Mouse (Mus musculus): ENCODE results near the gene Abcc4. TPM values are rescaled to one million over a fixed set of nuclear protein-coding genes. Genes with fewer than 3 reads are reported as not detected.

Gene Abcc4
- total and polyA plus RNA-seq, 3 experiments, result 5.7 to 9.8 (median 9.1) TPM

- WGBS, result 73% methylated on average over 14 of the region's 14 CpGs
- Histone ChIP-seq H3K79me2 (replicated peaks; ENCODE audit: control insufficient read depth, insufficient read depth, low read length) (no peaks in the 10 kb centered on the region), H3K27me3 (ENCODE audit: control insufficient read depth, insufficient read depth, low read length) (no peaks in the 10 kb centered on the region), H3K36me3 (ENCODE audit: control insufficient read depth, insufficient read depth, low read length) (no peaks in the 10 kb centered on the region), H3K27ac (no peak overlapping the region), H3K4me1 (ENCODE audit: control insufficient read depth, insufficient read depth, low read length) (peaks cover 6% of the 10 kb centered on the region), H3K4me3 (no peak overlapping the region), H3K9ac (ENCODE audit: low read depth, low read length) (no peak overlapping the region)
- TF ChIP-seq POLR2A (IDR thresholded peaks at IDR 0.05; ENCODE audit: insufficient read depth, low read depth, low read length) (no peak), EP300 (IDR thresholded peaks at IDR 0.05; ENCODE audit: insufficient read depth, low read depth, low read length) (no peak), CTCF (IDR thresholded peaks at IDR 0.05) (no peak)
- intact Hi-C loops (cut with DNase I), result loop anchor here (2.0 to 10.0 kb wide), 3 partner anchors 44 to 427 kb away; partner anchors contain the start of gene Dnajc3
- no peak for DNase-seq
Observed at GRCm38 (mm10) chr14:118507829-118508228, 198.2 kb downstream of the Abcc4 start.

GRCm38 (mm10) chr14:118506591-118507146, 199.3 kb downstream of the Abcc4 start:
- intact Hi-C loops (cut with DNase I), result loop anchor here (1.0 to 10.0 kb wide), 4 partner anchors 46 to 428 kb away; partner anchors contain the start of gene Dnajc3
- peak; percentile 42 to 46 for DNase-seq
- H3K4me3 ChIP-seq, result peak overlapping the region; percentile 38; the same call in 1 of the 2 replicates
- H3K27me3 ChIP-seq (ENCODE audit: control insufficient read depth, insufficient read depth, low read length), result no peaks in the 10 kb centered on the region
- H3K36me3 ChIP-seq (ENCODE audit: control insufficient read depth, insufficient read depth, low read length), result no peaks in the 10 kb centered on the region
- no peak overlapping the region for H3K9ac ChIP-seq (ENCODE audit: low read depth, low read length)
- peak overlapping the region; percentile 75 for H3K27ac ChIP-seq
- peaks cover 6% of the 10 kb centered on the region for H3K4me1 ChIP-seq (ENCODE audit: control insufficient read depth, insufficient read depth, low read length)
- TF ChIP-seq POLR2A (IDR thresholded peaks at IDR 0.05; ENCODE audit: insufficient read depth, low read depth, low read length) (no peak), EP300 (IDR thresholded peaks at IDR 0.05; ENCODE audit: insufficient read depth, low read depth, low read length) (peak; percentile 47; the same call in 1 of the 2 replicates), CTCF (IDR thresholded peaks at IDR 0.05) (0 out of 2 replicates have a peak, but pooled peaks have one; percentile 1)
- no peaks in the 10 kb centered on the region for H3K79me2 ChIP-seq (replicated peaks; ENCODE audit: control insufficient read depth, insufficient read depth, low read length)
- WGBS, result 48% methylated on average over 14 of the region's 14 CpGs

- Histone ChIP-seq H3K4me3 (no peak overlapping the region), H3K27ac (no peak overlapping the region), H3K79me2 (replicated peaks; ENCODE audit: control insufficient read depth, insufficient read depth, low read length) (no peaks in the 10 kb centered on the region), H3K27me3 (ENCODE audit: control insufficient read depth, insufficient read depth, low read length) (no peaks in the 10 kb centered on the region), H3K36me3 (ENCODE audit: control insufficient read depth, insufficient read depth, low read length) (no peaks in the 10 kb centered on the region), H3K4me1 (ENCODE audit: control insufficient read depth, insufficient read depth, low read length) (no peaks in the 10 kb centered on the region), H3K9ac (ENCODE audit: low read depth, low read length) (no peak overlapping the region)
- WGBS, result 80% methylated on average over 2 of the region's 2 CpGs
- TF ChIP-seq POLR2A (IDR thresholded peaks at IDR 0.05; ENCODE audit: insufficient read depth, low read depth, low read length) (no peak), EP300 (IDR thresholded peaks at IDR 0.05; ENCODE audit: insufficient read depth, low read depth, low read length) (no peak), CTCF (IDR thresholded peaks at IDR 0.05) (no peak)
- intact Hi-C loops (cut with DNase I), result no loop called here
- DNase-seq, result no peak
Observed at GRCm38 (mm10) chr14:118496767-118497166, 209.3 kb downstream of the Abcc4 start.

- H3K4me1 ChIP-seq (ENCODE audit: control insufficient read depth, insufficient read depth, low read length), result no peaks in the 10 kb centered on the region
- no peak for DNase-seq
- WGBS, result 96% methylated on average over 2 of the region's 2 CpGs
- H3K27me3 ChIP-seq (ENCODE audit: control insufficient read depth, insufficient read depth, low read length), result no peaks in the 10 kb centered on the region
- no peaks in the 10 kb centered on the region for H3K36me3 ChIP-seq (ENCODE audit: control insufficient read depth, insufficient read depth, low read length)
- no peak overlapping the region for H3K9ac ChIP-seq (ENCODE audit: low read depth, low read length)
- intact Hi-C loops (cut with DNase I), result no loop called here
- H3K79me2 ChIP-seq (replicated peaks; ENCODE audit: control insufficient read depth, insufficient read depth, low read length), result no peaks in the 10 kb centered on the region
- no peak overlapping the region for H3K27ac ChIP-seq
- no peak for TF ChIP-seq EP300 (IDR thresholded peaks at IDR 0.05; ENCODE audit: insufficient read depth, low read depth, low read length)
- no peak for TF ChIP-seq POLR2A (IDR thresholded peaks at IDR 0.05; ENCODE audit: insufficient read depth, low read depth, low read length)
- TF ChIP-seq CTCF (IDR thresholded peaks at IDR 0.05), result no peak
- no peak overlapping the region for H3K4me3 ChIP-seq
Observed at GRCm38 (mm10) chr14:118495458-118495857, 210.6 kb downstream of the Abcc4 start.

GRCm38 (mm10) chr14:118491708-118492107, 214.3 kb downstream of the Abcc4 start:
- H3K27ac ChIP-seq, result no peak overlapping the region
- DNase-seq, result no peak
- TF ChIP-seq CTCF (IDR thresholded peaks at IDR 0.05) (no peak), EP300 (IDR thresholded peaks at IDR 0.05; ENCODE audit: insufficient read depth, low read depth, low read length) (no peak), POLR2A (IDR thresholded peaks at IDR 0.05; ENCODE audit: insufficient read depth, low read depth, low read length) (no peak)
- no peaks in the 10 kb centered on the region for H3K27me3 ChIP-seq (ENCODE audit: control insufficient read depth, insufficient read depth, low read length)
- H3K79me2 ChIP-seq (replicated peaks; ENCODE audit: control insufficient read depth, insufficient read depth, low read length), result no peaks in the 10 kb centered on the region
- no peak overlapping the region for H3K9ac ChIP-seq (ENCODE audit: low read depth, low read length)
- H3K4me3 ChIP-seq, result no peak overlapping the region
- intact Hi-C loops (cut with DNase I), result no loop called here
- H3K4me1 ChIP-seq (ENCODE audit: control insufficient read depth, insufficient read depth, low read length), result no peaks in the 10 kb centered on the region
- no peaks in the 10 kb centered on the region for H3K36me3 ChIP-seq (ENCODE audit: control insufficient read depth, insufficient read depth, low read length)
- WGBS, result 91% methylated on average over 6 of the region's 6 CpGs

- Histone ChIP-seq H3K4me3 (no peak overlapping the region), H3K9ac (ENCODE audit: low read depth, low read length) (no peak overlapping the region), H3K79me2 (replicated peaks; ENCODE audit: control insufficient read depth, insufficient read depth, low read length) (no peaks in the 10 kb centered on the region), H3K36me3 (ENCODE audit: control insufficient read depth, insufficient read depth, low read length) (no peaks in the 10 kb centered on the region), H3K4me1 (ENCODE audit: control insufficient read depth, insufficient read depth, low read length) (no peaks in the 10 kb centered on the region), H3K27ac (no peak overlapping the region), H3K27me3 (ENCODE audit: control insufficient read depth, insufficient read depth, low read length) (no peaks in the 10 kb centered on the region)
- DNase-seq, result no peak
- intact Hi-C loops (cut with DNase I), result no loop called here
- whole genome bisulfite sequencing, result 56% methylated on average over 13 of the region's 13 CpGs
- TF ChIP-seq POLR2A (IDR thresholded peaks at IDR 0.05; ENCODE audit: insufficient read depth, low read depth, low read length) (no peak), EP300 (IDR thresholded peaks at IDR 0.05; ENCODE audit: insufficient read depth, low read depth, low read length) (no peak), CTCF (IDR thresholded peaks at IDR 0.05) (no peak)
Observed at GRCm38 (mm10) chr14:118491300-118491699, 214.7 kb downstream of the Abcc4 start.

All from heart, adult 2 months (tissue).